Mouse (Mus musculus) midbrain, embryonic 16.5 days (tissue): ENCODE data around the gene Cyp2j8. TPM values are rescaled to one million over a fixed set of nuclear protein-coding genes. Genes with fewer than 3 reads are reported as not detected.
A peak's percentile ranks its signal among the peaks of the same experiment; 100 is the strongest.
"Not testable (repeated sequence)": the region's sequence is repeated elsewhere in the genome, so short reads cannot be mapped to it uniquely, and the experiment has no call there.

Source experiments
- ATAC-seq: fragments of 200-750 bp; cut with Nextera tagmentation; 2 replicates; pipeline ENCODE4 v1.8.0; 2017; ENCODE audit warnings: moderate TSS enrichment
- H3K27ac ChIP-seq: fragments of 300-500 bp; sonication (generic); 2 replicates; pipeline ENCODE4 v1.5.1; 2014; ENCODE audit warnings: mild to moderate bottlenecking, low read length, mixed read lengths
- H3K27me3 ChIP-seq: fragments of 300-500 bp; sonication (generic); 2 replicates; pipeline ENCODE4 v1.6.1; 2014; ENCODE audit warnings: low read depth, low read length, mixed read lengths; ENCODE audit not compliant: control insufficient read depth, insufficient read depth
- H3K36me3 ChIP-seq: fragments of 300-500 bp; sonication (generic); 2 replicates; pipeline ENCODE4 v1.6.1; 2014; ENCODE audit warnings: mild to moderate bottlenecking, low read length, moderate library complexity, mixed read lengths; ENCODE audit not compliant: control insufficient read depth, insufficient read depth
- H3K4me1 ChIP-seq: fragments of 300-500 bp; sonication (generic); 2 replicates; pipeline ENCODE4 v1.6.1; 2014; ENCODE audit warnings: mild to moderate bottlenecking, low read length, mixed read lengths; ENCODE audit not compliant: control insufficient read depth, insufficient read depth
- H3K4me2 ChIP-seq: fragments of 300-500 bp; sonication (generic); 2 replicates; pipeline ENCODE4 v1.6.1; 2014; ENCODE audit warnings: mild to moderate bottlenecking, low read length, mixed read lengths
- H3K4me3 ChIP-seq: fragments of 300-500 bp; sonication (generic); 2 replicates; pipeline ENCODE4 v1.5.1; 2014; ENCODE audit warnings: low read depth, mild to moderate bottlenecking, low read length, moderate library complexity, mixed read lengths
- H3K9ac ChIP-seq: fragments of 300-500 bp; sonication (generic); 2 replicates; pipeline ENCODE4 v1.6.1; 2014; ENCODE audit warnings: low read depth, low read length, mixed read lengths
- H3K9me3 ChIP-seq: fragments of 300-500 bp; sonication (generic); replicated peaks from 2 replicates; pipeline ENCODE4 v1.6.1; 2014; ENCODE audit warnings: mild to moderate bottlenecking, low read length, mixed read lengths; ENCODE audit not compliant: control insufficient read depth, poor library complexity, severe bottlenecking
- WGBS: fragments of 180-500 bp; shearing (Covaris S2); extraction: QIAGEN DNeasy Blood & Tissue Kit; methylation state at CpG from one replicate; pipeline ENCODE4 v1.1.7; 2014; 5-methylcytosine and 5-hydroxymethylcytosine counted together
- polyA plus RNA-seq: library from polyadenylated mRNA; unstranded; fragments of >200 nt; fragmentation: Nextera tagmentation; extraction: Ambion mirVana; gene quantifications from 2 replicates; pipeline ENCODE4 v1.2.1, GENCODE M21; 2015

Cyp2j8 gene
- polyA plus RNA-seq: not detected in 2 replicates

DNA sequence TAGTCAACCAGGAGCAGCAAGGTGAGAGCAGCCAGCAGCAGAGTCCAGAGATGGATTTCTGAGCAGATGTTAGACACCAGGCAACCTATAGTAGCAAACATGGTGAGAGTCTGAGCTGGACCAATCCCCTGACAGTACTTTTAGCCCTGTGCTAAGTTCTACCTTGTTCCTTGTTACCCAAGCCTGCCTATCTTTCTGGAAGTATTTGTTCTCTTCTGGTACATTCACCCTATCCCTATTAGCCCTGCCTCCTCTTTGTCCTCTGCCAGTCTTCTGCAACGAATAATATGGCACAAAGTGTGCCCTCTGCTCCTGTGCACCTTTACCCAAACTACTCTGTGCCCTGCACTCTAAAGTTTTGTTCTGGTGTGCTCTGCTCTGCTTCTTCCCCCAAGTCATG lies at the start of gene Cyp2j8:
Gene Cyp2j8 (minus strand): TSS at position 101 of the 400 bp plus-strand sequence.
- Histone ChIP-seq H3K27ac (no peak within 1 kb of the TSS), H3K27me3 (no peaks in the 10 kb centered on the region), H3K4me2 (no peak within 1 kb of the TSS), H3K4me1 (no peaks in the 10 kb centered on the region), H3K4me3 (no peak within 1 kb of the TSS), H3K9me3 (no peaks in the 10 kb centered on the region), H3K36me3 (no peaks in the 10 kb centered on the region), H3K9ac (no peak within 1 kb of the TSS)
- 78% methylated on average over 1 of the region's 1 CpGs for WGBS
- ATAC-seq: no peak

DNA sequence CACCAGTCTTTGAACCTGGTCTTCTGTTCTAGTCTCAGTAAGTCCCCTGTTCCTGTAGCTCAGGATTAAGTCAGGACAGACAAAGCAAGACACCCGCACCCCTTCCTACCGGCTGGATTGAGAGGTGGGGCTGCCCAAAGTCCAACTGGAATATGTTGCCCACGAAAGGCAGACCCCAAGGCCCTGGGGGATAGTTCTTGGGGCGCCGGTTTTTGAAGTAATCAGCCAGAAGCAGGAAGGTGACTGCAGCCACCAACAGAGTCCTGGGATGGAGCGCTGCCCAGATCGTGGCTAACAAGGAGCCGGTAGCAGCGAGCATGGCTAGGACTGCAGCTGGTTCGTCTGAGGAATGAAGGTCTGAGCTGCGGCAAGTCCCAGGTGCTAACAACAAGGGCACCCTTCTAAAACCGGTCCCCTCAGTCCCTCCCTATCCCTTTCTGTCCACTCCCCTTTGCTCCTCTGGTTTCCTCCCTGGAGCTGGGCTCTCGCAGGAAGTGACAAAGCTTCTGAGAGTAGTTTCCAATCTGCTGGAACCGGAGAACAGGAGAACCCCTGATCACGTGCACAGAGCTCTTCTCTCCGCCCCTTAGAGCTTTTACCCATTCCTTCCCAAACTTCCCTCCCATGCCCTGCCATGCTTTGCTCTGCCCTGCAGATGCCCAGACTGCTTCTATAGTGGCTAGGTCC lies 46.1 kb upstream of the Cyp2j8 start, which contains the start of gene Cyp2j6:
Gene Cyp2j6 (minus strand): TSS at position 529 of the 687 bp plus-strand sequence.
- Histone ChIP-seq H3K9ac (peak within 1 kb of the TSS; percentile 60), H3K4me1 (peaks cover 5% of the 10 kb centered on the region), H3K4me3 (peak within 1 kb of the TSS; percentile 64), H3K9me3 (no peaks in the 10 kb centered on the region), H3K36me3 (no peaks in the 10 kb centered on the region), H3K27me3 (no peaks in the 10 kb centered on the region), H3K27ac (0 out of 2 replicates have a peak within 1 kb of the TSS, but pooled peaks have one; percentile 10), H3K4me2 (peak within 1 kb of the TSS; percentile 56)
- ATAC-seq: peak; percentile 95
- 1% methylated on average over 16 of the region's 16 CpGs for WGBS

DNA sequence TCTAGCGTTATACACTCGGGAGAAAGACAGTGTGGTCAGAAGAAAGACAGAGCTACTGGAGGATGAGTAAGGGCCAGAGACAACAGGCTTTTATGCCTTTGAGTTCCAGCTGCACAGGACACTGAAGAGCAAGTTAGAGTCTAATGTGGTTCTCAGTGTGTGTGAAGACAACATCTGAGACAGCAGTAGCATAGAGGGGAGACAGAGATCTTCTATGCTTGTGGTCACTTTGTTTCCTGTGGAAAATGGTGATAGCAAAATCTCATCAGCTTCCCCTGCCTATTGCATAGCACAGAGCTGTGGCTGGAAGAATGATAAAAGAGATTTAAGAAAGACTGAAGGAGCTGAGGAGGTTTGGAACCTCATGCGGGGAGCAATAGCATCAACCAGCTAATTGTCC lies 44.4 kb upstream of the Cyp2j8 start:
- H3K9ac ChIP-seq: no peak overlapping the region
- H3K27ac ChIP-seq: no peak overlapping the region
- H3K4me2 ChIP-seq: no peak overlapping the region
- 85% methylated on average over 3 of the region's 3 CpGs for WGBS
- no peak overlapping the region for H3K4me3 ChIP-seq
- peaks cover 5% of the 10 kb centered on the region for H3K4me1 ChIP-seq
- no peak for ATAC-seq
- no peaks in the 10 kb centered on the region for H3K36me3 ChIP-seq
- H3K9me3 ChIP-seq: no peaks in the 10 kb centered on the region
- H3K27me3 ChIP-seq: no peaks in the 10 kb centered on the region

DNA sequence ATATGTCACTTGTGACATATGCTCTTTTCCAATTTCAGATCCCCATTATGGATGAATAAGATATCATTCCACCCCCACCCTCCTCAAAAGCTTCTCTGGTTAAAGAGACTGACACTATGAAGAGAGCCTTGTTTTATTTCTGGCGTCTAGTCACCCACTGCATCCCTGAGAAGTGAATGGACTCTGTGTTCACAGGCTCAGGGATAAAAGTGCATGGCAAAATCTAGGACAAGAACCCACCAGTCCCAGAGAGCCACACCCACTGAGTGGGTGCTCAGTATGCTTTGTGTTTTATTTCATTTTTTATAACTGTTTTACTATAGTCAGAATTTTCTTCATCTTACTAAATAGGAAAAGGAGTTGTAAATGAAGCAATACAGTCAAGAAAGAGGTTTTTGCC lies 38.8 kb upstream of the Cyp2j8 start:
- WGBS: 36% methylated on average over 1 of the region's 1 CpGs
- H3K27ac ChIP-seq: no peak overlapping the region
- no peak for ATAC-seq
- H3K36me3 ChIP-seq: no peaks in the 10 kb centered on the region
- no peak overlapping the region for H3K4me2 ChIP-seq
- H3K4me1 ChIP-seq: no peaks in the 10 kb centered on the region
- no peak overlapping the region for H3K4me3 ChIP-seq
- no peak overlapping the region for H3K9ac ChIP-seq
- no peaks in the 10 kb centered on the region for H3K27me3 ChIP-seq
- H3K9me3 ChIP-seq: no peaks in the 10 kb centered on the region

DNA sequence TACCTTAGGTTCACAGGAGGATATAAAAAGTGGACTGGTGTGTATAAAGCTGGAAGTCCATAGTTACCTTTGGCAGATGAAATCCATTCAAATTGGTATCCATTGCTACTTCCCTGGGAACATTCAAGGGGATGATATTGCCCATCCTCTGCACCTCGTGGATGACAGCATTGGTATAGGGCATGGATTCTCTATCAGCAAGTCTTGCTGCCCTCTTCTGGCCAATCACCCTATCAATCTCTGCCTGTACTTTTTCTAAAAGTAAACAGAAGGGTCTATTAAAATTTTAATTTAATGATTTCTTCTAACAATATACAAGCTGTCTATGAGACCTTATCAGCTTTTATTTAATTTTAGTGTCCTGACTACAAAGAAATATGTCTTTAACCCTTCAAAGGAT lies 18.6 kb upstream of the Cyp2j8 start:
- H3K4me2 ChIP-seq: no peak overlapping the region
- no peak for ATAC-seq
- H3K9ac ChIP-seq: no peak overlapping the region
- H3K27me3 ChIP-seq: no peaks in the 10 kb centered on the region
- WGBS: 14% methylated on average over 1 of the region's 1 CpGs
- H3K27ac ChIP-seq: no peak overlapping the region
- no peaks in the 10 kb centered on the region for H3K9me3 ChIP-seq
- H3K4me3 ChIP-seq: no peak overlapping the region
- H3K4me1 ChIP-seq: no peaks in the 10 kb centered on the region
- peaks cover 3% of the 10 kb centered on the region; the same call in 1 of the 2 replicates for H3K36me3 ChIP-seq

DNA sequence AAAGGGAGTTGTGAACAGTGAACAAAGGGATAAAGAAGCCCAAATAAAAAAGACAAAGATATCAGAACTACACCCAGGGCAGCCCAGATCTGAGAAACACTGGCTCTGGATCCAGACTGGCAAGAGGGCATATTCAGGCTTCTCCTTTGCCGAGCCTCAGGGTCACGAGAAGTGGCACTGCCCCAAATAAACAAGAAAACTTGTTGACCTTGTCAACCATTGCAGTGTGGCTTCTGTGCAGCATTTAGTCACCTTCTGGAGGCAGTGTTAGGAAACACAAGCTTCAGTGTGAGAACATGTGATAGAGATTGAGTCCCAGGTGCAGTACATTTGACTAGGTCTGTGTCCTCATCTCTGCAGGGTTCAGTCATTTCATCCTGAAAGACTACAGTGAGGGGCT lies 15.1 kb upstream of the Cyp2j8 start:
- Histone ChIP-seq H3K9me3 (no peaks in the 10 kb centered on the region), H3K27me3 (no peaks in the 10 kb centered on the region), H3K4me3 (no peak overlapping the region), H3K4me2 (no peak overlapping the region), H3K27ac (no peak overlapping the region), H3K4me1 (no peaks in the 10 kb centered on the region), H3K9ac (no peak overlapping the region), H3K36me3 (no peaks in the 10 kb centered on the region)
- 93% methylated on average over 2 of the region's 2 CpGs for WGBS
- ATAC-seq: no peak

DNA sequence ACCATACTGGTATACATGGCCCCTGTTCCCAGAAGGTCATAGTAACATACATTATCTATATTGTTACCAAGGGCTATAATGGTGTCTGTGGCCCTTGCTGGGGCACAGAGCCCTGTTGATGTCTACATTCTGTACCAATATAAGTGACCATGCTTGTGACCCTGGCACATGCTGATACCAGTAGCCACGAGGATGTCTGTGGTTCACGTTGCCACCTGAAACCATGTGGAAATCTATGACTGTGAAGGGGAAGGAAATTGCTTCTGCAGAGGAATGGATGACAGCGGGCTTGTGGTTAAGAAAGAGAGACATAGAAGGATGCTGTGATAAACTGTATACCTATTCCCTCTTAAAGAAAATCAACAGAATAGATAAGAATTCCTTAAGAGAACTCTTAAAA lies 2.9 kb upstream of the Cyp2j8 start:
- Histone ChIP-seq H3K27me3 (no peaks in the 10 kb centered on the region), H3K27ac (no peak overlapping the region)
- 90% methylated on average over 3 of the region's 3 CpGs for WGBS

DNA sequence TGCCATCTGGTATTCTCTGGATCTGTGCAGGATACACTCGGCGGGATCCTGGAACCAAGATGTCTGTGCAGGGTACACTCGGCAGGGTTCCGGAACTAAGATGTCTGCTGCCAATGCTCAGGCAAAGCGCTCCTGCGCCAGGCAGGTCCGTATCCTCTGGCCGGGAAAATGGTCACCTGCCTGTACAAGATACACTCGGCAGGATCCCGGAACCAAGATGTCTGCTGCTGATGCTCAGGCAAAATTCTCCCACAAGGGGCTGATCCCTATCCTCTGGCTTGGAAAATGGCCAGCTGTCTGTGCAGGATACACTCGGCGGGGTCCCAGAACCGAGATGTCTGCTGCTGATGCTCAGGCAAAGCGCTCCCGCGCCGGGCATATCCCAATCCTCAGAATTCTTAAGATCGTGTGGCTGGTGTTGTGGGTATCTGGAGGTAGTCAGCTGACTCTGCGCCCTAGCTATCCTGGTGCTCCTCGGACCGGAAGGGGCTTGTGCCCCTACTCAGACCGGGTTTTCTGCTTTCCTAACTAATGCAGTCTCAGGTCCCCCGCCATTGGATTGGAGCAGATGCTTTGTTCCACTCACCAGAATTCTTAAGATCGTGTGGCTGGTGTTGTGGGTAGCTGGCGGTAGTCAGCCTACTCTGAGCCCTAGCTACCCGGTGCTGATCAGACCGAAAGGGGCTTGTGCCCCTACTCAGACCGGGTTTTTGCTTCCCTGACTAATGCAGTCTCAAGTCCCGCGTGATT lies 43.7 kb downstream of the Cyp2j8 start:
- not testable (repeated sequence) for H3K27me3 ChIP-seq, H3K4me3 ChIP-seq, H3K9ac ChIP-seq, H3K9me3 ChIP-seq, H3K4me2 ChIP-seq, H3K27ac ChIP-seq, H3K4me1 ChIP-seq, ATAC-seq, H3K36me3 ChIP-seq
- 88% methylated on average over 30 of the region's 30 CpGs for WGBS

More for the DNA sequence above, 2.9 kb upstream of the Cyp2j8 start:
- H3K9me3 ChIP-seq: no peaks in the 10 kb centered on the region
- H3K4me3 ChIP-seq: no peak overlapping the region
- no peak for ATAC-seq
- H3K4me2 ChIP-seq: no peak overlapping the region
- H3K9ac ChIP-seq: no peak overlapping the region
- no peaks in the 10 kb centered on the region for H3K4me1 ChIP-seq
- H3K36me3 ChIP-seq: no peaks in the 10 kb centered on the region
